ENCODE assay signal across 28 mouse cellular contexts in the genomic region with DNA sequence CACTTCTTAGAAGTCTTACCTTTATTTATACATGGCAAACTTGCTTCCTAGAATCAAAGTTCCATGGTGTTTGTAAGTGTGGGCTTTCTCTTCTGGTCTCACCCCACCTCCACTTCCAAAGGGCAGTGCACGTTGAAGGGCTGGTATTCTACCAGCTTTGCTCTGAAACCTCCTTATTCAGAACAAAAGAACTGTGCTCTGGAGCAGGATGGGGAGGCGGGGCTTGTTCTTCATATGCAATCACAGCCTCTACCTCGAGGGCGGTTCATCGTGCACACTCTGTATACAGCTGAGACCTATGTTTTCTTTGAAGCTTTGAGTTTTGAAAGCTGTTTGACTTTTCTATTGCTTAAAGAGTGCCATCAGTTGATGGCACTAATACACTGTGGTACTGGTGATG.
A peak's percentile ranks its signal among the peaks of the same experiment; 100 is the strongest.
DNase-seq lines count a peak whose midpoint lies in the region; ATAC-seq and TF ChIP-seq lines count a peak whose summit lies in the region.
"Had no signal": no experiment of that assay in that cellular context is flagged by ENCODE, and none has a peak within 500 bp of the region (broad histone marks: within the 10 kb centered on the region; RNA-seq: fewer than 3 reads in every experiment).

No protein-coding gene starts in this region.

- H3K4me2 ChIP-seq in lung, postnatal 0 days (replicated peaks; ENCODE audit: low read depth, low read length): no peak overlapping the region
- no peak overlapping the region for H3K4me2 ChIP-seq in stomach, embryonic 16.5 days (ENCODE audit: low read depth, low read length)
- H3K4me2 ChIP-seq: embryonic facial prominence, embryonic 15.5 days; forebrain, embryonic 13.5 days; heart, embryonic 11.5 days; intestine, embryonic 15.5 days; limb, embryonic 15.5 days; midbrain, embryonic 12.5 days had no signal

- DNase-seq in heart, adult 11 months: peak; percentile 60
- DNase-seq in heart, postnatal 14 days: no peak
- DNase-seq in lung, postnatal 0 days (ENCODE audit: low spot score): no peak
- DNase-seq in lung, adult 18-20 months: no peak
- peak; percentile 35 for DNase-seq in ES-E14 (ENCODE audit: low read depth, low spot score)
- no peak for DNase-seq in frontal cortex, adult 2 months (ENCODE audit: extremely low spot score in 1 of 2, low spot score in 1 of 2)
- DNase-seq in layer of hippocampus, postnatal 14 days (ENCODE audit: low spot score in 2 of 2): no peak
- DNase-seq: adrenal gland, postnatal 14 days; cerebellum, adult 11 months; cerebellum, adult 9-10 months; cerebellum, postnatal 36 days; gastrocnemius, postnatal 14 days; heart, postnatal 4 days; kidney, adult 2 months; kidney, postnatal 36 days; layer of hippocampus, postnatal 36 days; left cerebral cortex, postnatal 4 days; thymus, postnatal 14 days had no signal

- WGBS in lung, postnatal 0 days: 28% methylated on average over 5 of the region's 5 CpGs
- 46% methylated on average over 5 of the region's 5 CpGs for WGBS in stomach, embryonic 16.5 days

- H3K9ac ChIP-seq in lung, postnatal 0 days (replicated peaks; ENCODE audit: low read depth): no peak overlapping the region
- H3K9ac ChIP-seq in ES-E14 (ENCODE audit: insufficient read depth, low read depth, low read length, poor library complexity, severe bottlenecking): no peak overlapping the region
- H3K9ac ChIP-seq in stomach, embryonic 16.5 days (ENCODE audit: low read length): no peak overlapping the region
- H3K9ac ChIP-seq: embryonic facial prominence, embryonic 15.5 days; forebrain, embryonic 13.5 days; intestine, embryonic 15.5 days; limb, embryonic 15.5 days; liver, embryonic 14.5 days; midbrain, embryonic 12.5 days had no signal

- in situ Hi-C loops in ES-E14 (cut with MboI; ENCODE audit: low sequenced_read_pairs in 2 of 2, unreplicated experiment in 2 of 2): loop anchor here in 1 of 2 experiments (25.0 kb wide), 1 partner anchor 104 kb away; no protein-coding TSS in a partner anchor

- peak; percentile 25; the same call in 1 of the 2 replicates for ATAC-seq in lung, postnatal 0 days
- peak; percentile 56; the same call in 1 of the 2 replicates for ATAC-seq in stomach, embryonic 16.5 days (ENCODE audit: insufficient read depth, low FRiP score)
- ATAC-seq: forebrain, embryonic 13.5 days; hindbrain, postnatal 0 days; intestine, embryonic 15.5 days had no signal

- H3K27ac ChIP-seq in lung, postnatal 0 days (ENCODE audit: low read length): no peak overlapping the region
- H3K27ac ChIP-seq in ES-E14 (ENCODE audit: insufficient read depth, low read depth, low read length, poor library complexity, severe bottlenecking): no peak overlapping the region
- H3K27ac ChIP-seq in stomach, embryonic 16.5 days (ENCODE audit: low read length): peak overlapping the region; percentile 57; the same call in 1 of the 2 replicates
- H3K27ac ChIP-seq: embryonic facial prominence, embryonic 15.5 days; forebrain, embryonic 13.5 days; hindbrain, postnatal 0 days; intestine, embryonic 15.5 days; layer of hippocampus, adult 2 months; limb, embryonic 15.5 days; liver, embryonic 14.5 days; midbrain, embryonic 12.5 days had no signal

- H3K27me3 ChIP-seq in lung, postnatal 0 days (replicated peaks; ENCODE audit: insufficient read depth, low read length): no peaks in the 10 kb centered on the region
- H3K27me3 ChIP-seq in stomach, embryonic 16.5 days (ENCODE audit: control insufficient read depth, insufficient read depth, low read length): no peaks in the 10 kb centered on the region
- H3K27me3 ChIP-seq: embryonic facial prominence, embryonic 15.5 days; intestine, embryonic 15.5 days; limb, embryonic 15.5 days; midbrain, embryonic 12.5 days had no signal

- no peaks in the 10 kb centered on the region for H3K36me3 ChIP-seq in lung, postnatal 0 days (ENCODE audit: insufficient read depth, low read length)
- H3K36me3 ChIP-seq in ES-E14 (ENCODE audit: control insufficient read depth, insufficient read depth, low read length, poor library complexity, severe bottlenecking): peaks cover 3% of the 10 kb centered on the region; the same call in 1 of the 2 replicates
- H3K36me3 ChIP-seq in stomach, embryonic 16.5 days (ENCODE audit: control insufficient read depth, insufficient read depth, low read length): no peaks in the 10 kb centered on the region
- H3K36me3 ChIP-seq: embryonic facial prominence, embryonic 15.5 days; intestine, embryonic 15.5 days; limb, embryonic 15.5 days; midbrain, embryonic 12.5 days had no signal

- intact Hi-C loops in heart, postnatal 14 days (cut with DNase I): loop anchor here (10.0 kb wide), 1 partner anchor 51 kb away; no protein-coding TSS in a partner anchor

- no peaks in the 10 kb centered on the region for H3K9me3 ChIP-seq in lung, postnatal 0 days (ENCODE audit: low read length)
- no peaks in the 10 kb centered on the region for H3K9me3 ChIP-seq in ES-E14 (ENCODE audit: control insufficient read depth, insufficient read depth, low read depth, low read length)
- H3K9me3 ChIP-seq in stomach, embryonic 16.5 days (replicated peaks; ENCODE audit: control insufficient read depth, low read length): no peaks in the 10 kb centered on the region
- H3K9me3 ChIP-seq: embryonic facial prominence, embryonic 15.5 days; forebrain, embryonic 13.5 days; intestine, embryonic 15.5 days; limb, embryonic 15.5 days; midbrain, embryonic 12.5 days had no signal

- TF ChIP-seq EP300 in lung, postnatal 0 days (IDR thresholded peaks at IDR 0.05): no peak

- no peak for TF ChIP-seq CTCF in lung, postnatal 0 days (IDR thresholded peaks at IDR 0.05)

- H3K4me1 ChIP-seq in lung, postnatal 0 days (ENCODE audit: insufficient read depth, low read depth, low read length): no peaks in the 10 kb centered on the region
- H3K4me1 ChIP-seq in ES-E14 (ENCODE audit: control insufficient read depth in 2 of 2, insufficient read depth in 2 of 2, low read length in 2 of 2, poor library complexity in 1 of 2): peaks cover 12 to 17% of the 10 kb centered on the region in 2 experiments
- H3K4me1 ChIP-seq in stomach, embryonic 16.5 days (ENCODE audit: control insufficient read depth, insufficient read depth, low read length): peaks cover 12% of the 10 kb centered on the region; the same call in 1 of the 2 replicates
- H3K4me1 ChIP-seq: embryonic facial prominence, embryonic 15.5 days; intestine, embryonic 15.5 days had no signal

- H3K4me3 ChIP-seq in lung, postnatal 0 days (ENCODE audit: low read depth, low read length): no peak overlapping the region
- no peak overlapping the region; a peak in 1 of 4 replicates for H3K4me3 ChIP-seq in ES-E14 (ENCODE audit: insufficient read depth in 1 of 2, low read depth in 1 of 2, low read length in 2 of 2, poor library complexity in 1 of 2, severe bottlenecking in 1 of 2)
- H3K4me3 ChIP-seq in stomach, embryonic 16.5 days (replicated peaks; ENCODE audit: low read length): no peak overlapping the region
- H3K4me3 ChIP-seq: embryonic facial prominence, embryonic 15.5 days; forebrain, embryonic 13.5 days; intestine, embryonic 15.5 days; layer of hippocampus, adult 2 months; limb, embryonic 15.5 days; midbrain, embryonic 12.5 days had no signal

TF ChIP-seq in ES-E14, 5 proteins besides CTCF, POLR2A, EP300 and RAD21:
- TF ChIP-seq ZC3H11A (IDR thresholded peaks at IDR 0.05; ENCODE audit: borderline replicate concordance, low read depth, low read length) (no peak), ZNF384 (IDR thresholded peaks at IDR 0.05; ENCODE audit: low read depth, low read length) (no peak), MAFK (IDR thresholded peaks at IDR 0.05; ENCODE audit: insufficient read depth, low read depth, low read length) (no peak), HCFC1 (IDR thresholded peaks at IDR 0.05; ENCODE audit: borderline replicate concordance, insufficient read depth, low read length) (no peak), CHD2 (IDR thresholded peaks at IDR 0.05; ENCODE audit: low read depth, low read length) (no peak)
TF ChIP-seq in ES-E14: peak in this region for 0.

Comparison
In these comparisons a context has a peak if more than half of its experiments do, and no peak if none do; other contexts are left out.
1. DNase-seq: peak in heart, adult 11 months (single experiment) and ES-E14 (single experiment); none in heart, postnatal 14 days (0 of 2), lung, postnatal 0 days (single experiment), lung, adult 18-20 months (0 of 2), frontal cortex, adult 2 months (0 of 2) and layer of hippocampus, postnatal 14 days (0 of 2).